Mouse (Mus musculus): ENCODE results near the gene Klhl23.

DNA sequence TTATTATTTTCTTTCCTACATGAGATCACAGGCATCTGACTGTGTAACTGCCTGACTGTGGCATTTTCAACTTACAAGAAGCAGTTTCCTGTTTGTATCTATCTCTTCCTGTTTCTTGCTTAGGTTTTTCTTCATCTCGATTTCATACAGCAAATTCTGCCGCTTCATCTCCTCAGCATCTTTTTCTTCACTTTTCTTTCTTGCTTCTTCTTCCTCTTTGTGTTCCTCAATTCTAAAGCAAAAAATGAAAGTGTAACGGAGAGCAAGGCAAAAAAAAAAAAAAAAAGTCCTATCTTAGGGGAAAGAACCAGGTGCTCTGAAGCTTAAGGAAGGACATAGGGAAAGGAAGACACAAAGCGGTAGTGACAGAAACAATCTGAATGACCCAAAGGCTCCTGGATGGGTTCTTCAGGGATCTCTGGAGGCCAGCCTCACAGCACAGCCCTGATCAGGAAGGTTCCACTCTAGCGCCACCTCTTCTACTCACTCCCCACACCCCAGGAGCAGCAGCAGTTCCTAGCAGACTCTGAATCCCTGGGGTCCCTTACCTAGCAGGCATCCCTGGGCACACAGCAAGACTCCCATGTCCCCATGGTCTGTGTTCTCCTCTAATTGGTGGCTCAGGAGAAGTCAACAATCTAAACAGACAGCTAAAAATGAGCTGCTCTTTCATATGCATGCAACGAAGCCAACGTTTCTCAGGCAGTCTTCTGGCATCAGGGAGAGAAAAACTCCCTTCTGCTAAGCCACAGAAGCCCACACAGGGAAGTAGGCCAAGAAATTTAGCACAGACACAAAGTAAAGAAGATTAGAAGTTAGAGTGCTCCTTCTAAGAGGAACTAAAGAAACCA, 43.5 kb upstream of the Klhl23 start:
- TF ChIP-seq CTCF (IDR thresholded peaks at IDR 0.05; ENCODE audit: low read depth, low read length): no peak
- no peak for TF ChIP-seq TAL1 (conservative IDR thresholded peaks at IDR 0.05; ENCODE audit: low read depth, low read length)
- no peak for TF ChIP-seq GATA1 (IDR thresholded peaks at IDR 0.05; ENCODE audit: borderline replicate concordance, low read length)
- TF ChIP-seq POLR2AphosphoS5 (IDR thresholded peaks at IDR 0.05; ENCODE audit: insufficient replicate concordance, low read depth, low read length): no peak
- no peak for TF ChIP-seq GATA2 (IDR thresholded peaks at IDR 0.05; ENCODE audit: borderline replicate concordance, low read depth, low read length)

All from G1E (cell line).